Mouse (Mus musculus): ENCODE measurements at regions not wholly inside any gene's neighbourhood (a gene's known extent, or its start where the extent isn't known, plus 50 kb on each side); places are given as distances from the start of the nearest gene placed in this dataset.

DNA sequence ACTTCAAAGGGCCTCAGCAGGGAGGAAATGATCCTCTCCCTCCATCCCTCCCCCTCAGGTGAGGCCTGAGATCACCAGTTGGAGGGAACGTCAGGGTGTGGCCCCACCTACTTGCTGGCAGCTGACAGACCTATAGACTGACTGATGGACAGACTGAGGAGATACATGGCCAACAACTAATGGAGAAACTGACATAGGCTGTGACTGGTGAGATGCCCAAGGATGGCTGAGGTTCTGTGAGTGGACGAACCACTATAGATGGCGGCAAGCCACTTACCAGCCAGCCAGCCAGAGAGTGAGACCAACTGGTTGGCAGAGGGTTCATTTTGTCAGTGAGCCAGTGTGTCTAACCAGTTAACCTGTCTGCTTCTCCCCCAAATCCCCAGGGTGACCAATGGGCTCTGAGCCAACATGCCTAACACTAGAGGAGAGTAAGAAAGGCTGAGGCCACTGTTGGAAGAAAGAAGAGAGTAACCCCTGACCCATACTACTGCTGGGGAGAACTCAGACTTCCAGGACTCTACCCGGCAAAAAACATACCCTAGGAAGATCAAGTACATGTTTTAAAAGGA is 147.4 kb downstream of the Fgf18 start:
- Histone ChIP-seq H3K27me3 (ENCODE audit: insufficient read depth, low read length) (peaks cover 8% of the 10 kb centered on the region), H3K36me3 (ENCODE audit: insufficient read depth, low read length) (no peaks in the 10 kb centered on the region)

GRCm38 (mm10) chr11:32998687-32999605 is 148.3 kb downstream of the Fgf18 start:
- no peaks in the 10 kb centered on the region for H3K9me3 ChIP-seq (ENCODE audit: low read length)
- TF ChIP-seq CTCF (conservative IDR thresholded peaks at IDR 0.05; ENCODE audit: low read length): no peak
- no peak for TF ChIP-seq NANOG (IDR thresholded peaks at IDR 0.05; ENCODE audit: borderline replicate concordance, low read length)
- no peak for TF ChIP-seq POU5F1 (IDR thresholded peaks at IDR 0.05; ENCODE audit: borderline replicate concordance, low read length)
- 0 out of 2 replicates have a peak, but pooled peaks cover 2% of the 10 kb centered on the region for H3K4me1 ChIP-seq (replicated peaks; ENCODE audit: low read depth, low read length)
- no peak overlapping the region for H3K4me3 ChIP-seq (replicated peaks; ENCODE audit: low read length)
- peaks cover 11% of the 10 kb centered on the region for H3K27me3 ChIP-seq (ENCODE audit: insufficient read depth, low read length)
- H3K36me3 ChIP-seq (ENCODE audit: insufficient read depth, low read length): no peaks in the 10 kb centered on the region

More for the DNA sequence above, 147.4 kb downstream of the Fgf18 start:
- TF ChIP-seq NANOG (IDR thresholded peaks at IDR 0.05; ENCODE audit: borderline replicate concordance, low read length): no peak
- no peak for TF ChIP-seq CTCF (conservative IDR thresholded peaks at IDR 0.05; ENCODE audit: low read length)
- TF ChIP-seq POU5F1 (IDR thresholded peaks at IDR 0.05; ENCODE audit: borderline replicate concordance, low read length): no peak
- Histone ChIP-seq H3K4me1 (replicated peaks; ENCODE audit: low read depth, low read length) (0 out of 2 replicates have a peak, but pooled peaks cover 2% of the 10 kb centered on the region), H3K4me3 (replicated peaks; ENCODE audit: low read length) (no peak overlapping the region), H3K9me3 (ENCODE audit: low read length) (no peaks in the 10 kb centered on the region)

DNA sequence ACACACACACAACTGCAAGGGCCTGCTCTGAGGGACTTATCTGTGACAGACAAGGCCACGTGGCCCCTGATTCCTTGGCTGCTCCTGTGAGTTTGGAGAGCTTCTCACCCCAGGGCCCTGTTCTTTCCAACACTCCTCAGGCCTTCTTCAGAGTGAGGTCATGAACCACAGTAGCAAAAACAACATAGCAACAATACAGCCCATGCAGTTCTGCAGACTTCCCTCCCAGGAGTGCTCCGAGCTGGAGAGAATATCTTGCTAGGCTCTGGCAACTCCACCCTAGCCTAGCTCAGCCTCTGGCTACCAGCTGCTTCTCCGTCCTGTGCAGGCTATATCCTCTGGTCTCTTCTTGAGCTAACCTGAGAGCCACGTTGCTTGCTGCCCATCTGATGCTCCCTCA is 152.8 kb downstream of the Fgf18 start:
- no peak overlapping the region for H3K4me3 ChIP-seq (replicated peaks; ENCODE audit: low read length)
- TF ChIP-seq CTCF (conservative IDR thresholded peaks at IDR 0.05; ENCODE audit: low read length): no peak
- no peak for TF ChIP-seq NANOG (IDR thresholded peaks at IDR 0.05; ENCODE audit: borderline replicate concordance, low read length)
- no peak for TF ChIP-seq POU5F1 (IDR thresholded peaks at IDR 0.05; ENCODE audit: borderline replicate concordance, low read length)
- no peaks in the 10 kb centered on the region for H3K9me3 ChIP-seq (ENCODE audit: low read length)
- peaks cover 8% of the 10 kb centered on the region for H3K27me3 ChIP-seq (ENCODE audit: insufficient read depth, low read length)
- no peaks in the 10 kb centered on the region for H3K4me1 ChIP-seq (replicated peaks; ENCODE audit: low read depth, low read length)
- H3K36me3 ChIP-seq (ENCODE audit: insufficient read depth, low read length): no peaks in the 10 kb centered on the region

DNA sequence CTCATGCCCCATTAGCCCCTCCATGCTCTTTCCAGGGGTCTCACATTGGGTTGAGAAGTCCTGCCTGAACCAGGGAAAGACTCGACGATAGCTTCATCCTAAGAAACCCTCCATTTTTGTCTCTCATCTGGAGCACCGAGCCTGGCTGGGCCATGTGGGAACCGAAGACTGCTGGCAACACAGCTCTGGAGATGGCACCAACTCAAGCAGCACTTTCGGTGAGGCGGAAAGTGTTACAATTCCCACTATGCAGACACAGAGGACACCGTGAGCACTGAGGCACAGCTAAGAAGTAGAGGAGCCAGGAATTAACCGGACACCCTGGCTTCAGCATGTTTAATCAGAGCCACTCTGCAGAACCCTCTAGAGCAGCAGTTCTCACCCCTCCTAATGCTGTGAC is 153.8 kb downstream of the Fgf18 start:
- TF ChIP-seq POU5F1 (IDR thresholded peaks at IDR 0.05; ENCODE audit: borderline replicate concordance, low read length) (no peak), NANOG (IDR thresholded peaks at IDR 0.05; ENCODE audit: borderline replicate concordance, low read length) (no peak), CTCF (conservative IDR thresholded peaks at IDR 0.05; ENCODE audit: low read length) (no peak)
- H3K4me3 ChIP-seq (replicated peaks; ENCODE audit: low read length): no peak overlapping the region

GRCm38 (mm10) chr11:32991036-32991616 is 156.1 kb downstream of the Fgf18 start:
- TF ChIP-seq POU5F1 (IDR thresholded peaks at IDR 0.05; ENCODE audit: borderline replicate concordance, low read length) (no peak), CTCF (conservative IDR thresholded peaks at IDR 0.05; ENCODE audit: low read length) (no peak), NANOG (IDR thresholded peaks at IDR 0.05; ENCODE audit: borderline replicate concordance, low read length) (no peak)
- Histone ChIP-seq H3K4me1 (replicated peaks; ENCODE audit: low read depth, low read length) (no peaks in the 10 kb centered on the region), H3K36me3 (ENCODE audit: insufficient read depth, low read length) (no peaks in the 10 kb centered on the region), H3K9me3 (ENCODE audit: low read length) (peaks cover 12% of the 10 kb centered on the region), H3K4me3 (replicated peaks; ENCODE audit: low read length) (no peak overlapping the region), H3K27me3 (ENCODE audit: insufficient read depth, low read length) (peaks cover 3% of the 10 kb centered on the region; the same call in 1 of the 2 replicates)

More for the DNA sequence above, 153.8 kb downstream of the Fgf18 start:
- peaks cover 3% of the 10 kb centered on the region; the same call in 1 of the 2 replicates for H3K27me3 ChIP-seq (ENCODE audit: insufficient read depth, low read length)
- H3K36me3 ChIP-seq (ENCODE audit: insufficient read depth, low read length): no peaks in the 10 kb centered on the region
- no peaks in the 10 kb centered on the region for H3K4me1 ChIP-seq (replicated peaks; ENCODE audit: low read depth, low read length)
- H3K9me3 ChIP-seq (ENCODE audit: low read length): peaks cover 3% of the 10 kb centered on the region; the same call in 1 of the 2 replicates

DNA sequence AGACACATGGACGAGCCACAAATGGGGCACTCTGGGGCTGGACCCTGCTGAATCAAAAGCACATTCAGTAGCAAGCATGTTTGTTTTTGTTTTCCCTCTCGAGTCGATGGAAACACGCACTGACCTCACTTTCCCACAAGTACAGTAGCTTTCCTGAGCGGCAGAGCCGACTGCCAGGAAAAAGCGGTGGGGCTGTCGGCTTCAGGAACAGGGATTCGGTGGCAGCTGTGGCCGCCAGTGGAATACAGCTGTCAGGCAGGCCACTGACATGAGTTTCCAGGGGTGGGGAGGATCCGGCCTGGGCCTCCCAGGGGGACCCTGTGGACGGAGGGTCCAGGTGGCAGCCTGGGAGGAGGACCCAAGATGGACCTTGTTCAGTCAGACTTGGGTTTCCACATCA is 157.0 kb downstream of the Fgf18 start:
- Histone ChIP-seq H3K4me1 (replicated peaks; ENCODE audit: low read depth, low read length) (no peaks in the 10 kb centered on the region), H3K4me3 (replicated peaks; ENCODE audit: low read length) (no peak overlapping the region), H3K36me3 (ENCODE audit: insufficient read depth, low read length) (no peaks in the 10 kb centered on the region), H3K9me3 (ENCODE audit: low read length) (peaks cover 12% of the 10 kb centered on the region), H3K27me3 (ENCODE audit: insufficient read depth, low read length) (peaks cover 3% of the 10 kb centered on the region; the same call in 1 of the 2 replicates)
- TF ChIP-seq POU5F1 (IDR thresholded peaks at IDR 0.05; ENCODE audit: borderline replicate concordance, low read length) (no peak), CTCF (conservative IDR thresholded peaks at IDR 0.05; ENCODE audit: low read length) (no peak), NANOG (IDR thresholded peaks at IDR 0.05; ENCODE audit: borderline replicate concordance, low read length) (no peak)

- Histone ChIP-seq H3K27me3 (ENCODE audit: insufficient read depth, low read length) (peaks cover 6% of the 10 kb centered on the region; the same call in 1 of the 2 replicates), H3K4me1 (replicated peaks; ENCODE audit: low read depth, low read length) (no peaks in the 10 kb centered on the region), H3K36me3 (ENCODE audit: insufficient read depth, low read length) (no peaks in the 10 kb centered on the region), H3K9me3 (ENCODE audit: low read length) (no peaks in the 10 kb centered on the region), H3K4me3 (replicated peaks; ENCODE audit: low read length) (no peak overlapping the region)
- TF ChIP-seq CTCF (conservative IDR thresholded peaks at IDR 0.05; ENCODE audit: low read length): no peak
Measured at GRCm38 (mm10) chr11:32978899-32979298, 154.5 kb upstream of the Smim23 start.

- Histone ChIP-seq H3K4me1 (replicated peaks; ENCODE audit: low read depth, low read length) (no peaks in the 10 kb centered on the region), H3K4me3 (replicated peaks; ENCODE audit: low read length) (no peak overlapping the region), H3K9me3 (ENCODE audit: low read length) (no peaks in the 10 kb centered on the region), H3K36me3 (ENCODE audit: insufficient read depth, low read length) (no peaks in the 10 kb centered on the region), H3K27me3 (ENCODE audit: insufficient read depth, low read length) (peaks cover 13% of the 10 kb centered on the region; the same call in 1 of the 2 replicates)
- TF ChIP-seq NANOG (IDR thresholded peaks at IDR 0.05; ENCODE audit: borderline replicate concordance, low read length) (no peak), CTCF (conservative IDR thresholded peaks at IDR 0.05; ENCODE audit: low read length) (no peak), POU5F1 (IDR thresholded peaks at IDR 0.05; ENCODE audit: borderline replicate concordance, low read length) (no peak)
Measured at GRCm38 (mm10) chr11:32976572-32976971, 152.2 kb upstream of the Smim23 start.
